Mouse (Mus musculus) lung, postnatal 0 days (tissue): ENCODE measurements around the gene Slc4a1.

Experiments
- CTCF ChIP-seq: IDR thresholded peaks from 2 replicates; pipeline ENCODE4 v1.5.1; 2016; ENCODE audit warnings: antibody characterized with exemption, mild to moderate bottlenecking
- EP300 ChIP-seq: IDR thresholded peaks from 2 replicates; pipeline ENCODE4 v1.6.1; 2016; ENCODE audit warnings: antibody characterized with exemption, mild to moderate bottlenecking, control low read depth

DNA sequence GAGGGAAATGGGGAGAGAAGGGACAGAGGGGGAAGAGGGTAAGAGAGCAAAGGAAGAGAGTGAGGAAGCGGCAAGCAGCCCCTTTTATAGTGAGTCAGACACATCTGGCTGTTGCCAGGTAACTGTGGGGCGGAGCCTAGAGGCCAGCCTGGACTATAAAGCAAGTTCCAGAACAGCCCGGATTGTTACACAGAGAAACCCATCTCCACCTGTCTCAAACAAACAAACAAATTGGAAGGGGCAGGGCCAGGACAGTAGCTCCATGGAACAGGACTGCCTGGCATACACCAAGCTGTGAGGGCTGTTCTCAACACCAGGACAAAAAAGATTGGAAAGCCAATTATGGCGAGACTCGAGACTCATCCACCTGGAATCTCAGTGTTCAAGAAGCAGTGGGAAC is 19.1 kb downstream of the Slc4a1 start:
- TF ChIP-seq CTCF (no peak), EP300 (no peak)
